Mouse (Mus musculus) heart, adult 2 months (tissue): Measurements from ENCODE around the gene Abhd6. TPM values are rescaled to one million over a fixed set of nuclear protein-coding genes. Genes with fewer than 3 reads are reported as not detected.

ENCODE experiments used
- DNase-seq, 2 experiments: peaks; one replicate each; pipeline ENCODE4 v3.0.0; 2021
- H3K27ac ChIP-seq: fragments of 200-600 bp; 2 replicates; pipeline ENCODE4 v1.8.1; 2022
- H3K27me3 ChIP-seq: fragments of 200-500 bp; 2 replicates; pipeline ENCODE4 v1.6.1; 2012; ENCODE audit warnings: mild to moderate bottlenecking, low read length, inconsistent platforms, mixed read lengths; ENCODE audit not compliant: control insufficient read depth, insufficient read depth
- H3K36me3 ChIP-seq: fragments of 200-500 bp; 2 replicates; pipeline ENCODE4 v1.6.1; 2012; ENCODE audit warnings: low read length, inconsistent platforms; ENCODE audit not compliant: control insufficient read depth, insufficient read depth
- H3K4me1 ChIP-seq: fragments of 200-500 bp; 2 replicates; pipeline ENCODE4 v1.6.1; 2011; ENCODE audit warnings: low read length; ENCODE audit not compliant: control insufficient read depth, insufficient read depth
- H3K4me3 ChIP-seq: fragments of 200-600 bp; 2 replicates; pipeline ENCODE4 v1.8.1; 2022
- H3K79me2 ChIP-seq: fragments of 200-500 bp; replicated peaks from 2 replicates; pipeline ENCODE4 v1.6.1; 2012; ENCODE audit warnings: mild to moderate bottlenecking, inconsistent platforms, low read length, moderate library complexity, mixed read lengths; ENCODE audit not compliant: control insufficient read depth, insufficient read depth
- H3K9ac ChIP-seq: fragments of 200-500 bp; 2 replicates; pipeline ENCODE4 v1.6.1; 2012; ENCODE audit warnings: low read depth, mild to moderate bottlenecking, control low read depth, inconsistent platforms, low read length, mixed read lengths
- CTCF ChIP-seq: fragments of 200-600 bp; IDR thresholded peaks from 2 replicates; pipeline ENCODE4 v1.8.1; 2022; ENCODE audit warnings: antibody characterized with exemption, mild to moderate bottlenecking, moderate library complexity
- EP300 ChIP-seq: fragments of 200-500 bp; IDR thresholded peaks from 2 replicates; pipeline ENCODE4 v1.6.1; 2011; ENCODE audit warnings: low read depth, low read length, control low read depth; ENCODE audit not compliant: insufficient read depth
- POLR2A ChIP-seq: fragments of 200-500 bp; IDR thresholded peaks from 2 replicates; pipeline ENCODE4 v1.6.1; 2011; ENCODE audit warnings: mild to moderate bottlenecking, low read depth, low read length, control low read depth; ENCODE audit not compliant: insufficient read depth
- WGBS: fragments of 180-500 bp; shearing (Covaris S2); methylation state at CpG from one replicate; pipeline ENCODE4 v1.1.7; 2018; 5-methylcytosine and 5-hydroxymethylcytosine counted together
- intact Hi-C: fragments of 180-260 bp; cut with DNase I; formaldehyde crosslinking; loops from one replicate; pipeline ENCODE4 v1.15.1; 2025
- polyA plus RNA-seq: library from polyadenylated mRNA; depleted of rRNA; stranded (reverse); fragments of >200 nt; gene quantifications from 2 replicates; pipeline ENCODE4 v1.2.3, GENCODE M21; 2012
- total RNA-seq, 2 experiments: library from RNA; stranded (reverse); gene quantifications; 2 replicates each; pipeline ENCODE4 v1.2.3; 2021

Gene Abhd6
- total and polyA plus RNA-seq, 3 experiments = 8.9 to 13.7 (median 12.4) TPM

GRCm38 (mm10) chr14:7977471-7977870, 25.2 kb upstream of the Abhd6 start:
- no peak overlapping the region for H3K27ac ChIP-seq
- H3K79me2 ChIP-seq = no peaks in the 10 kb centered on the region
- no peaks in the 10 kb centered on the region for H3K36me3 ChIP-seq
- 95% methylated on average over 1 of the region's 1 CpGs for WGBS
- DNase-seq = no peak
- intact Hi-C loops = no loop called here
- H3K4me3 ChIP-seq = no peak overlapping the region
- no peak overlapping the region for H3K9ac ChIP-seq
- no peak for TF ChIP-seq CTCF
- no peak for TF ChIP-seq EP300
- TF ChIP-seq POLR2A = no peak
- H3K27me3 ChIP-seq = no peaks in the 10 kb centered on the region
- H3K4me1 ChIP-seq = no peaks in the 10 kb centered on the region

GRCm38 (mm10) chr14:7978183-7978582, 24.5 kb upstream of the Abhd6 start:
- Histone ChIP-seq H3K27me3 (no peaks in the 10 kb centered on the region), H3K9ac (no peak overlapping the region), H3K36me3 (no peaks in the 10 kb centered on the region), H3K4me1 (no peaks in the 10 kb centered on the region), H3K27ac (no peak overlapping the region), H3K4me3 (no peak overlapping the region), H3K79me2 (no peaks in the 10 kb centered on the region)
- DNase-seq = no peak
- WGBS = 76% methylated on average over 1 of the region's 1 CpGs
- intact Hi-C loops = no loop called here
- TF ChIP-seq POLR2A = no peak
- no peak for TF ChIP-seq EP300
- TF ChIP-seq CTCF = no peak

- intact Hi-C loops = no loop called here
- no peak overlapping the region for H3K27ac ChIP-seq
- no peaks in the 10 kb centered on the region for H3K27me3 ChIP-seq
- 93% methylated on average over 1 of the region's 1 CpGs for WGBS
- H3K79me2 ChIP-seq = no peaks in the 10 kb centered on the region
- no peaks in the 10 kb centered on the region for H3K4me1 ChIP-seq
- TF ChIP-seq POLR2A (no peak), CTCF (no peak)
- DNase-seq = no peak
- no peak overlapping the region for H3K4me3 ChIP-seq
- no peaks in the 10 kb centered on the region for H3K36me3 ChIP-seq
- no peak overlapping the region for H3K9ac ChIP-seq
Measured at GRCm38 (mm10) chr14:7981226-7981625, 21.5 kb upstream of the Abhd6 start.

GRCm38 (mm10) chr14:7986913-7987312, 15.8 kb upstream of the Abhd6 start:
- H3K27me3 ChIP-seq = no peaks in the 10 kb centered on the region
- DNase-seq = no peak
- no peaks in the 10 kb centered on the region for H3K36me3 ChIP-seq
- intact Hi-C loops = no loop called here
- no peak overlapping the region for H3K27ac ChIP-seq
- 85% methylated on average over 6 of the region's 6 CpGs for WGBS
- H3K79me2 ChIP-seq = no peaks in the 10 kb centered on the region
- H3K4me1 ChIP-seq = peaks cover 3% of the 10 kb centered on the region; the same call in 1 of the 2 replicates
- no peak for TF ChIP-seq EP300
- no peak for TF ChIP-seq POLR2A
- no peak for TF ChIP-seq CTCF
- H3K4me3 ChIP-seq = no peak overlapping the region
- H3K9ac ChIP-seq = no peak overlapping the region

- no peaks in the 10 kb centered on the region for H3K27me3 ChIP-seq
- no peak overlapping the region for H3K9ac ChIP-seq
- no peak overlapping the region for H3K27ac ChIP-seq
- intact Hi-C loops = no loop called here
- H3K4me1 ChIP-seq = peaks cover 3% of the 10 kb centered on the region; the same call in 1 of the 2 replicates
- WGBS = 86% methylated on average over 1 of the region's 1 CpGs
- no peaks in the 10 kb centered on the region for H3K36me3 ChIP-seq
- DNase-seq = no peak
- no peaks in the 10 kb centered on the region for H3K79me2 ChIP-seq
- H3K4me3 ChIP-seq = no peak overlapping the region
- TF ChIP-seq POLR2A (no peak), EP300 (no peak), CTCF (no peak)
Measured at GRCm38 (mm10) chr14:7989371-7989770, 13.3 kb upstream of the Abhd6 start.

- Histone ChIP-seq H3K4me1 (peaks cover 3% of the 10 kb centered on the region; the same call in 1 of the 2 replicates), H3K36me3 (no peaks in the 10 kb centered on the region), H3K27me3 (no peaks in the 10 kb centered on the region), H3K79me2 (no peaks in the 10 kb centered on the region), H3K27ac (no peak overlapping the region), H3K4me3 (no peak overlapping the region), H3K9ac (no peak overlapping the region)
- no peak for TF ChIP-seq CTCF
- no peak for TF ChIP-seq POLR2A
- no peak for TF ChIP-seq EP300
- 52% methylated on average over 3 of the region's 3 CpGs for WGBS
- DNase-seq = no peak
- intact Hi-C loops = no loop called here
Measured at GRCm38 (mm10) chr14:7989961-7990360, 12.7 kb upstream of the Abhd6 start.
